Mouse (Mus musculus): ENCODE measurements around the gene Vmn1r163.
"Not testable (repeated sequence)": the region's sequence is repeated elsewhere in the genome, so short reads cannot be mapped to it uniquely, and the experiment has no call there.

The Vmn1r163 gene

GRCm38 (mm10) chr7:23055240-23055639, at the start of gene Vmn1r163:
Gene Vmn1r163, plus strand, starts transcription at chr7:23055540.
- not testable (repeated sequence) for DNase-seq (ENCODE audit: low spot score)

DNA sequence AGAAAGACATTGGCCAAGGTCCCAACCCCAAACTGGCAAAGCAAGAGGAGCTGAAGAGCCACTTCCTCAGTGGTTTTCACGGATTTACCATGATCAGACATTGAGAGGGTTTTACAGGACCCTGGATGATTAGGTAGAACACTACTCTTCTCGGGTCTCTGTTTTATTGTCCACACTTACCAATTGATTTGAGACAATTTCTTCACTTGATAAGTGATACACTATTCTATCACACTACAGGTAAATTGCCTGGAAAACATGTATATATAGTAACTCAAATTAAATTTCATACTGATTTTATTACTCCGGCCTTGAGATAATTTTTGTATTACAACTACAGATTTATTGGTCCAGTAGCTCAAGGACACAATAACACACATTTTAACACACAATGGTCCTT, 35.5 kb upstream of the Vmn1r163 start, which contains the start of gene Gm4216:
Gm4216 (minus strand) TSS at position 101 of the 400 bp plus-strand sequence.
- not testable (repeated sequence) for DNase-seq (ENCODE audit: low spot score)

DNA sequence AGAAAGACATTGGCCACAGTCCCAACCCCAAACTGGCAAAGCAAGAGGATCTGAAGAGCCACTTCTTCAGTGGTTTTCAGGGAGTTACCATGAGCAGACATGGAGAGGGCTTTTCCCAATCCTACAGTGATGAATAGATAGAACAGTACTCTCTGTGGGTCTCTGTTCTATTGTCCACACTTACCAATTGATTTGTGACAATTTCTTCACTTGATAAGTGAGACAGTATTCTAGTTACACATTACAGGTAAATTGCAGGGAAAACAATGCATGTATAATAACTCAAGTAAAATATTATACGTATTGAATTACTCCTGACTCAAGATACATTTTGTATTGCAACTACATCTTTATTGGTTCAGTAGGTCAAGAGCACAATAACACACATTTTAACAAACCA, 12.0 kb downstream of the Vmn1r163 start, which contains the start of gene Gm8720:
Gm8720 (minus strand) TSS at position 101 of the 400 bp plus-strand sequence.
- not testable (repeated sequence) for DNase-seq (ENCODE audit: low spot score)
